Mouse (Mus musculus) MN1 (cell line): Measurements from ENCODE around the gene Iqcc.

Experiments
- DNase-seq: peaks from one replicate; pipeline ENCODE4 v3.0.0-alpha.2; 2016; ENCODE audit warnings: low spot score

The Iqcc gene

DNA sequence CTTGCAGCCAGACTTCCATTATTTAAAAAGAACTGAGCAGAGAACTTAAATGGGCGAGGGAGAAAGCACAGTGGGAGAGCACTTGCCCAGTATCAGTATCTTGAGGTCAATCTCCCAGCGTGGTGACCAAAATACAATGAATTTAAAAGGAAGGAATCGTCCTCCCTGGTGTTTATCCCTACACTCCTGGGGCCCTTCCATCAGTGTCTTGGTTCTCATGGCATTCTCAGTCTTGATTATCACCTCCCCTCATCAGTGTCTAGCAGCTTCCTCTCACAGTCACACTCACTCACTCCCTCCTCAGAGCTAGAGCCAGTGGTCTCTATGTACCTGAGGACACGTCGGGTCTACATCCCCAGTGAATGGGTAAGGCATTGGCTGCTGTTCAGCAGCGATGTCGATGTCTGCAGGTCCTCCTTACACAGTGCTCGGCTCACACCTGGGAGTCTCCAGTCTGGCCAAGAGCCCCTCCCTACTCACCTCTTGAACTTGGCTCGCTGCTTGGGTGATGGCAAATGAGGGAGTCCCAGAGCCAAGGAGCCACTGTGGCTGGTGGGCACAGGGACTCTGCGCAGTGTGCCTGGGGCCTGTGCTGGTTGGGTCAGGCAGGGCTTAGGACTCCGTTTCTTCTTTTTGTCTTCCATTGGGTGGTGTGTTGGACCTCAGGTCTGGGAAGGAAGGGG lies 3.4 kb upstream of the Iqcc start:
- DNase-seq = no peak

DNA sequence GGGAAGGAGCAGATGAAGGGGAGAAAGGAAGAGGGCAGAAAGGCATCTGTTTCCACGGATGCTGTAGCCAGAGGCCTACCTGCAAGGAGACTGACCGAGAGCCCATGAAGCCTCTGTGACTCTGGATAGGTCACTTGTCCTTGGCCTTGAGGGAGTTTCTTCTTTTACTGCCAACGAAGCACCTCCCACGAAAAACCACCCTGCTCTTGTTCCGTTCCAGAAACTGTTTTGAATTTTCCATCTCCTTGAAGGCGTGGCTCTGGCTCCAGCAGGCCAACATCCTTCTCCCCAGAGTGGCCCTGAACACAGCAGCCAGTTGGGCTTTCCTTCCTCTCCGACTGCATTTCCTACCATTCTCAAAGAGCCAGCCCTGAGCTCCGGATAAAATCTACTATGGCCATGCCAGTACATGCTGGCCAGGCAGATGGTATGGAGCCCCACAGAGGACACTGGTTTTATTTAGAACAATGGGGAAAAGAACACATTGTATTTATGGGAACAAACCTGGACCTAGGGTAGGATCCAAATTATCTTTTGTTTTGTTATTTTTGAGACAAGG lies 2.5 kb upstream of the Iqcc start:
- DNase-seq = no peak

DNA sequence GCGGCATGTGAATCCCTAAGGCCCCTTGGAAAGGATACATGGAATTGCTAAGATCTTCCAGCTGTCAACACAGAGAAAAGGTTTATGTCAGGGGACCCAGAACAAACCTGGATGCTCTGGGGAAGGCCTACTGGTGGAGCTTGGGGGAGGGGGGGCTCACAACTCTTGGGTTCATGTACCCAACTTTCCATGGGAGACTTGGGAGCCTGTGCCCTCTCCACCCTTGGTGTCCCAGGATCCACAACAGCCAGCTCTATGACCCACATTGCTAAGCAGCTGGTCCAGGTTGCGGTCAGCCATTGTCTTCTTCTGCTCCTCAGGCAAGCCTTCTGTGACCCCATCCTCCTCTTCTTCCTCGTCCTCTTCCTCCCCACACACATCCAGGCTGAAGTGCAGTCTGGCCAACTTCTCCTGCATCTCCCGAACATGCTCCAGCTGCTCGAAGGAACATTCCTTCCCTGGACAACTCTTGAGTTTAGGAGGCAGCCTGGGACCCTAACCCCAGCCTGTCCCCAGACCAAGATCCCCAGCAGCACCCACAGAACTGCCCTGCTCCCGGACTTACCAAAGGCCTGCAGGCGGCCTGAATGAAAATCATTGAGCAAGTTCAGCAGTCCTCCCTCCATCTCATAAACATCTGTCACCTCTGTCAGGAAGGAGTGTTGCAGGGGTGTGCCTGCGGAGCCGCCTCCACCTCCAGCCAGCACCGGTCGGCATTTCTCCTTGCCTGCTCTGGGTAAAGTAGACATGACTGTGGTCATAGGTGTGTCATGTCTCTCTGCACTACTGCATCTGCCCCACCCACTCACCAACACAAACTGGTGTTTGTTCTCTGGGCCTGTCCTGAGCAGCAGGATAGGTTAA lies 1.8 kb upstream of the Iqcc start:
- DNase-seq = no peak

DNA sequence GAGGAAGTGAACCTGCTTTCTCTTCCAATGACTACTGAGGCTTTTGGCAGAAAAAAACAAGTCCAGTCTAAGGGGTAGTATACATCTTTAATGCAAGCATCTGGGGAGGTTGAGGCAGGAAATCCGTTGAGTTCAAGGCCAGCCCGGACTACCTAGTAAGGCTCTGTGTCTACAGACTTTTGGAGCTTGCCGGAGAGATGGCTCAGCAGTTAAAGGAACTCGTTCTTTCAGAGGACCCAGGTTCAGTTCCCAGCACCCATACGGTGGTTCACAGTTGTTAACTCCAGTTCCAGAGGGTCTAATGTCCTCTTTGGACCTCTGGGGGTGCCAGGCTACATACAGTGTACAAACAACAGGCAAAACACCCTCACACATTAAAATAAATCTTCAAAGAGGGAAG lies 868 bp downstream of the Iqcc start:
- DNase-seq = no peak

- no peak for DNase-seq
These were observed 1.7 kb downstream of the Iqcc start for GRCm38 (mm10) chr4:129617121-129617641.

DNA sequence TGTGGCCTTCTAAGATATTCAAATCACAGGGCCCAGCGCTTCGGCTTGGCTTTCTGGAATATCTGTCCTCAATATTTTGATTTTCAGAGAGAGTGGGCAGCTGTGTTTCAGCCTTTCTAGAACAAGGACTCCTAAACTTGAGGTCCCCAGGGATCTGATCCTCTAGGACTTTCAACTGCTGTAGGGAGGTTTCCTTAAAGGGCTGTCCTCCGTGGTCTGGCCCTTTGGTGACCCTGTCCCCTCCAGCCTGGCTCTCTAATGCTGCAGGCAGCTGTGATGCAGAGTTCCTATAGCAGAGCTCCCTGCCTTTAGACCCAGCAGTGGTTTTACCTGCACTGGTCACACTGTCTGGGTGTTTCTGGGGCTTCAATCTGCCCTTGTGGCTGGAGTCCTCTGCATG lies 2.3 kb downstream of the Iqcc start:
- no peak for DNase-seq

GRCm38 (mm10) chr4:129615801-129616290 lies 3.1 kb downstream of the Iqcc start:
- DNase-seq = no peak

DNA sequence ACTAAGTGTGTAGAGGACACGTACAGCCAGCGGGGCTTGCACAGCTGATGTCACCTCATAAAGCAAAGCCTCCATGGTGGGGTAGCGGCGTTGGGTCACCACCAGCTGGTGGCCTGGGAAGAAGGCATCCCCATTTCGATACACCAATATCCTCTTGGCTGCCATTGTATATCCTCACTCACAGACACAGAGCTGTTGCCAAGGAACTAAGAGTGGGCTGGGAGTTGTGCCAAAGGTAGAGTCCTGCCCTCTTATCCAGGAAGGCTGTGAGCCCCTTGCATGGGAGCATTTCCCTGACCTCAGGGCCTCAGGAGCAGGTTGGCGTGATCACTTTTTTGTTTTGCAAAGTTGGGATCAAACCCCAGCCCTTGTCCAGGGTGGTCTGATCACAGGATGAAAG lies 4.8 kb downstream of the Iqcc start, which contains the start of gene Dcdc2b:
TSS of gene Dcdc2b (minus strand) at position 165 of the 400 bp plus-strand sequence.
- peak; percentile 74 for DNase-seq

- no peak for DNase-seq
These were observed 8.4 kb downstream of the Iqcc start for GRCm38 (mm10) chr4:129610472-129610871.

DNA sequence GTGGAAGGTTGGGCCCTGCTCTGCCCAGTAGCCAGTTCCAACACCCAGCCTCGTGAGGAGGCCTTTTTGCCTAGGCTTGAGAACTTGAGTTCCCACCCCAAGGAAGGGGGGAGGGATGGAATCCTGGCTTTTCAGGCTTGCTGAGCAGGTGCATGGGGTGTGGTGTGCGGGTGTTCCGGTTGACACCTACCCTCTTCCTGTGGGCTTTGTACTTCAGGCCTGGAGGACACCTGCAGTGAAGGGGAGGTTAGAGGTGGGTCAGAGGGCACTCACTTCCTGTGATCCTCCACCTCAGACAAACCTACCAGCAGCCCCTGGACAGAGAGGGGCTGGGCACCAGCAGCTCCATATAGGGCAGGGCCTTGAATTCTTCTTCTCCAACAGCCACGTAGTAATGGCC lies 8.9 kb downstream of the Iqcc start:
- DNase-seq = no peak

DNA sequence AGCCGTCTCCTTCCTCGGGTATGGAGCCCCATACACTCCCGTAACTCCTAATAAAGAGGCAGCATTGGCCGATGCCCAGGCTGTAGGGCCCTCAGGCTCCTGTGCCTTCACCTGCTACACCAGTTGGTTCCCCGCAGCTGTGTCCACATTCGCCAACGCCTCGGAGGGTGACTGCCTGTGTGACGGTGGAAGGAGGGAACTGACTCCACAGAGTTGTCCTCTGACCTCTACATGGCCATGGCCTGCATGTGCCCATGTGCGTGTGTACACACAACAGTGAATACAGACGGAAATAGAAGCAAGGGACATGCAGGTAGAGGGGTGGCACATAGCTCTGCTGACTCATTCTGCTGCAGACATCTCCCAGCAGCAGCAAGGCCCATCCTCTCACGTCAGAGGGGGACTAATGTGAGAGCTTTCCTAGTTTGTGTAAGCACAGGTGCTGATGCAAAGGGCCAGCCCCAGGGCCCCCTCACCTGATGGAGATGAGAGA lies 9.7 kb downstream of the Iqcc start:
- DNase-seq = no peak

DNA sequence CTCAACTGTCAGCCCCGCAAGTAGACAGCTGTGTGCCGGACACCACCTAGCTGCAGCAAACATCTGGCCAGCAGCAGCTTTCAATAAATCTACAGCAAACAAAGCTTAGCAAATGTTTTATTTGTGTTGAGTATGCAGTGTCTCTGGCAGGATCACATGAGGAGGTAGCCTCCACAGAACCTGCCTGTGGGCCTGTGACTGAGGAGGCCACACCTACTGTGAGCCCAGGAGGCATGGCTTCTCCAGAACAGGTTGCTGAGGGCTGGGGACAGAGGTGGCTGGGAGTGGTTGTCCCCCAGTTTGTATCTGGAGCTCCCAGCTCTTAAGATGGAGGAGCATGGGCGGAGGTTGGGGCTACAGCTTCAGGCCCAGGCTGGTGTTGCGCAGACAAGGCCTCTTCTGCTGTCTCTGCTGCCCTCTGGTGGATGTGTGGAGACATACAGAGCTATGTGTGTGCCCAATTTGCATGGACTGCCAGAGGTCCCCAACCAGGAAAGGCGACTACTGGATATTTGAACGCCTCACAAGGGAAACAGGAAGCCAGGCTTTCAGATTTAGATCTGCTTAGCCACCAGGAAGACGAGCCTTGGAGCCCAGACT lies 10.4 kb downstream of the Iqcc start:
- peak; percentile 85 for DNase-seq

- peak; percentile 81 for DNase-seq
These were observed 18.4 kb downstream of the Iqcc start, which contains the start of the genes Eif3i and Tmem234 for GRCm38 (mm10) chr4:129600233-129601158. TSS of gene Eif3i (minus strand) at chr4:129600648. TSS of gene Tmem234 (plus strand) at chr4:129600668.

DNA sequence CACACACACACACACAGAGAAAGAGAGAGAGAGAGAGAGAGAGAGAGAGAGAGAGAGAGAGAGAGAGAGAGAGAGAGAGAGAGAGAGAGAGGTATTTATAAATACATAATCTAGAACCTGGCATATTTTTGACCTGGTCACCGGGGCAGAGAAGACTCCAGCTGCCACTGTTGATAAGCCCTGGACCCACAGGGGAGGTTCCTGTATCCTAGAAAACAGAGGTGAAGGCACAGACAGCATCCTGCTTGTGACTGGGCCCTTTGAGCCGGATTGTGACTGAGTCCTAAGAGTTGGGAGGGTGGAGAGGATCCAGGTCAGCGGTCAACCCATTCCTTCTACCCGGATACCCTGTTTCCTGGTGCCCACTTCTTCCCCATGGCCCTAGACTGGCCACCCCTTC lies 30.0 kb downstream of the Iqcc start:
- no peak for DNase-seq

DNA sequence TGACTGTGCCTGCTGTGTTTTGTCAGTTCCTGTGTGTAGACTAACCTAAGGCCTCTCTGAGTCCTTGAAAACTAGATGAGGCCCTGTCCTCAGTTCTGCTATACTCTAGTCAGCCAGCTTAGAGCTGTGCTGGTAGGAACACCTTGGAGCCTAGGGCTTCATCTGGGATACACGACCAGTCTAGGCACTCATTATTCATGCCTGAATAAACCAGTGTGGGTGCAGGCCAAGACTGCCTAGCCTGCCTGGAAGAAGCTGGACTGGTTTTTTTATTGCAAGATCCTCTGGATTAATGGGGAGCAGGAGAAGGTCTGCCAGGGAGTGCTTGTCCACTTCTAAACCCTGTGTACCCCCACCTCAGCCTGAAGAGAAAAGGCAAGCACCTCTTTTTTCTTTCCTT lies 32.0 kb downstream of the Iqcc start:
- no peak for DNase-seq

DNA sequence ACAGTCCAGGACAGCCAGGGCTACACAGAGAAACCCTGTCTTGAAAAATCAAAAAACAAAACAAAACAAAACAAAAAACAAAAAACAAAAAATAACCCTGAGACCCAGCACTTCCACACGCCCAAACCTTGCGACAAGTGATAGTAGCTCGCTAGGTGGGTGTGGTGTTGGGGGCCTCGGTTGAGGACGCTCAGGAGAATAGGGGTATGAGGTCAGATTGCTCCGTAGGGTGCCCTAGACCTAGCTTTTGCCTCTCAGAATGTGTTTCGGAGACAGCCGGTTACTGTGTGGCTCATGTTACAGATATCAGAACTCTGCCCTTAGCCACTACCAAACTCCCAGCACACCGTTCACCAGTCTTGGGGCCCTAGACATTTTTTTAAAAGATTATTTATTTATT lies 33.1 kb downstream of the Iqcc start:
- DNase-seq = no peak

DNA sequence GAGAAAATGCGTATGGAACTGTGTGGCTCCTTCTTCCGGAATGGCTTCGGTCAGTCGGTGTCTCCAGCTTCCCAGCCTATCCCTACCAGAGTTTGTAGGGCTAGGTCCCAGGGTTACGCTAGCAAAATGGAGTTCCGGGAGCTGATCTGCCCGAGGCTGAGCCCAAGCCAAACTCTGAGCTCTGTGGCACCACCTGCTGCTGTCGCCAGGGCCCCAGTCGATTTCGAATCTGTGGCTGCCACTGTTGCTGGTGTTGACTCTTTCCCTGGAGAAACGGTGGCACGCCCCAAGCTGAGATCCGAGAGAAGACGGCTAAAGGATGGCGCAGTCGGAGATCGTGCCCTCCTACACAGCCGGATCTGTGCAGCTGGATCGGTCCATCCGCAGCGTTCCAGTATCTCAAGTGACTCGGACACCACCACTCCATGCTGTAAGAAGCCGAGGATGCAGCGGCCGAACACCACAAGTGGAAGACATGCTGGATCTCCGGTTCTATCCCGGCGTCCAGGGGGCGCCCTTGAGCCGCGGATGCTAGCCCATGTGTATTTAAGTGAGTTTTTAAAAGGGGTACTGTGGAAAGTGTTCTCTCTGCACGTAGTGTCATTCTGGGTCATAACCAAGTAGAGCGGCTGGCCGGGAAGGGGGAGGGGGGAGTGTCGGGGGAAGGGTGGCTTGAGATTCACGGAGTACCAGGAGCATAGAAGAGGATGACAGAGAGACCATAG lies 33.9 kb downstream of the Iqcc start:
- peak; percentile 55 for DNase-seq

- DNase-seq = no peak
These were observed 34.5 kb downstream of the Iqcc start for GRCm38 (mm10) chr4:129584370-129584769.

GRCm38 (mm10) chr4:129582251-129582650 lies 36.6 kb downstream of the Iqcc start:
- DNase-seq = no peak

DNA sequence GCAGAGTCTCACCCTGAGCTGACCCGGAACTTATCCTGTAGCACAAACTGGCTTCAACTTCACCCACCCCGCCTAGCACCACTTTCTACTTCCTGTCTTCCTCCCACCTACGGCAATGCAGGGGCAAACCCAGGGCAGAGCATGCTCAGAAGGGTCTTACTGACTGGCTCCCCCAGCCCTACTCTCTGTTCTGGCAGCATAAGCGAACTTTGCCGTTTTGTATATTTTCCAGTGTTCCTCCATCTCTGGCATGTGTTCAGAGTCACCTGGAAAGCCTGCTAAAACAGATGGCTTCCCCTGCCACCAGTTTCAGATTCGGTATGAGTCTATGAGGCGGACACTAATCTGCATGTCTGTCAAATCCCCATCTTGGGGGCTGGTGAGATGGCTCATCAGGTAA lies 38.6 kb downstream of the Iqcc start:
- no peak for DNase-seq
